Mouse (Mus musculus): Measurements from ENCODE around the gene Rnpepl1.

DNA sequence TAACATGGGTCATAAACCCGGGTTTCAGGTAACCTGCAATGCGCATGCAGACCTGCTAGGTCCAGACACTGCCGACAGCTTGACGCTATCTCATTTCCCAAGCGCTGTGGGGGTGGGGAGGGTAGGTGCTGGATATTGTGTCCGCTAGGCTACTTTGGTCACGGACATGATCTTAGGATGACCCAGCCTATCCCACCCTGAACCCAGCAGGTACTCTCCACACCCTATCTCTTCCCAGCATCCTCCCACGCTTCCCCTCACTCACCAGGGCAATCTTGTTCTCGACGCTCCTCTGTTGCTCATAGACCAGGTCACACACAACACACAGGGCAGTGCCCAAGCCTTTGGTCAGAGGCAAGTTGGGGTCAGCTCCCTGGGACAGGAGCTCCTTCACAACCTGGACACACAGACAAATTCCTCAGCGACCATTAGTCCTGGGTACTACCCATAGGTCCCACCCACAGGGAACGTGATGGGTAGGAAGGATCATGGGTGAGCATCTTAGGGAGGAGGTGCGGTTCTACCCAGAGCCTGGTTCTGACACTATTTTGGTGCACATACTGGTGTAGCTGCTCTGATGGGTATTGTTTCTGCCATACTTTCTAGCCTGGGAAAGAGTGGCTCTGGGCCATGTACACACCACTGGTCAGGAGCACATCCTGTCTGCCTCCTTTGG, 32.4 kb upstream of the Rnpepl1 start:
- TF ChIP-seq EP300 (IDR thresholded peaks at IDR 0.05) (no peak), CTCF (IDR thresholded peaks at IDR 0.05) (no peak)
